ENCODE assay signal across 11 mouse cellular contexts in genomic region chr6:124925941-124926340, GRCm38 (mm10). TPM values are rescaled to one million over a fixed set of nuclear protein-coding genes. Genes with fewer than 3 reads are reported as not detected.
DNase-seq lines count a peak whose midpoint lies in the region; ATAC-seq and TF ChIP-seq lines count a peak whose summit lies in the region.
"Had no signal": no experiment of that assay in that cellular context is flagged by ENCODE, and none has a peak within 500 bp of the region (broad histone marks: within the 10 kb centered on the region; RNA-seq: fewer than 3 reads in every experiment).

No protein-coding gene starts in this region.

- H3K4me2 ChIP-seq in heart, postnatal 0 days (ENCODE audit: low read depth, low read length) = peak overlapping the region; percentile 56
- H3K4me2 ChIP-seq in liver, embryonic 11.5 days = peak overlapping the region; percentile 28; the same call in 1 of the 2 replicates
- H3K4me2 ChIP-seq in stomach, embryonic 16.5 days (ENCODE audit: low read depth, low read length) = peak overlapping the region; percentile 61

- TF ChIP-seq POLR2A in kidney, adult 2 months (IDR thresholded peaks at IDR 0.05; ENCODE audit: low read depth, low read length) = no peak

- H3K4me1 ChIP-seq in kidney, adult 2 months (ENCODE audit: control insufficient read depth, insufficient read depth, low read length) = peaks cover 16% of the 10 kb centered on the region
- H3K4me1 ChIP-seq in heart, postnatal 0 days (ENCODE audit: control insufficient read depth, insufficient read depth) = peaks cover 22% of the 10 kb centered on the region
- peaks cover 19% of the 10 kb centered on the region for H3K4me1 ChIP-seq in liver, embryonic 11.5 days (replicated peaks; ENCODE audit: control insufficient read depth, insufficient read depth, low read length)
- peaks cover 34% of the 10 kb centered on the region for H3K4me1 ChIP-seq in stomach, embryonic 16.5 days (ENCODE audit: control insufficient read depth, insufficient read depth, low read length)

- no peak overlapping the region for H3K4me3 ChIP-seq in kidney, adult 2 months (ENCODE audit: insufficient read depth, low read depth, low read length)
- peak overlapping the region; percentile 27 for H3K4me3 ChIP-seq in heart, postnatal 0 days (ENCODE audit: low read depth, low read length)
- no peak overlapping the region for H3K4me3 ChIP-seq in liver, embryonic 11.5 days (ENCODE audit: low read depth, low read length)
- peak overlapping the region; percentile 37 for H3K4me3 ChIP-seq in stomach, embryonic 16.5 days (replicated peaks; ENCODE audit: low read length)
- H3K4me3 ChIP-seq: megakaryocyte, embryonic 14.5 days had no signal

- peak; percentile 69 for ATAC-seq in heart, postnatal 0 days (ENCODE audit: insufficient read depth, low read depth)
- ATAC-seq in liver, embryonic 11.5 days (replicated peaks; ENCODE audit: low FRiP score) = no peak
- peak; percentile 65 for ATAC-seq in stomach, embryonic 16.5 days (ENCODE audit: insufficient read depth, low FRiP score)

- H3K27me3 ChIP-seq in kidney, adult 2 months (replicated peaks; ENCODE audit: control insufficient read depth, insufficient read depth, low read length) = no peaks in the 10 kb centered on the region
- H3K27me3 ChIP-seq in heart, postnatal 0 days (ENCODE audit: control insufficient read depth, insufficient read depth, low read length) = no peaks in the 10 kb centered on the region
- H3K27me3 ChIP-seq in liver, embryonic 11.5 days (replicated peaks; ENCODE audit: control insufficient read depth, insufficient read depth, low read length) = no peaks in the 10 kb centered on the region
- no peaks in the 10 kb centered on the region for H3K27me3 ChIP-seq in stomach, embryonic 16.5 days (ENCODE audit: control insufficient read depth, insufficient read depth, low read length)

- 0 out of 2 replicates have a peak overlapping the region, but pooled peaks have one; percentile 6 for H3K27ac ChIP-seq in kidney, adult 2 months (ENCODE audit: insufficient read depth, low read depth, low read length)
- peak overlapping the region; percentile 90 for H3K27ac ChIP-seq in heart, postnatal 0 days (ENCODE audit: low read depth)
- peak overlapping the region; percentile 23; the same call in 1 of the 2 replicates for H3K27ac ChIP-seq in liver, embryonic 11.5 days (ENCODE audit: low read depth, low read length)
- peak overlapping the region; percentile 98 for H3K27ac ChIP-seq in stomach, embryonic 16.5 days (ENCODE audit: low read length)

- 34% methylated on average over 5 of the region's 5 CpGs for WGBS in kidney, adult 2 months
- WGBS in heart, postnatal 0 days = 6% methylated on average over 5 of the region's 5 CpGs
- WGBS in liver, embryonic 11.5 days = 42% methylated on average over 5 of the region's 5 CpGs
- 7% methylated on average over 5 of the region's 5 CpGs for WGBS in stomach, embryonic 16.5 days

- no peaks in the 10 kb centered on the region for H3K36me3 ChIP-seq in kidney, adult 2 months (ENCODE audit: control insufficient read depth, insufficient read depth, low read length)
- H3K36me3 ChIP-seq in heart, postnatal 0 days (replicated peaks; ENCODE audit: control insufficient read depth, insufficient read depth, low read length) = no peaks in the 10 kb centered on the region
- H3K36me3 ChIP-seq in liver, embryonic 11.5 days (ENCODE audit: control insufficient read depth, insufficient read depth, low read length) = no peaks in the 10 kb centered on the region
- no peaks in the 10 kb centered on the region for H3K36me3 ChIP-seq in stomach, embryonic 16.5 days (ENCODE audit: control insufficient read depth, insufficient read depth, low read length)

- DNase-seq in kidney, adult 2 months = peak; percentile 60
- DNase-seq in kidney, postnatal 25 days = no peak
- DNase-seq in heart, postnatal 0 days (ENCODE audit: low spot score) = peak; percentile 90
- DNase-seq in liver, embryonic 11.5 days (ENCODE audit: low spot score) = no peak
- DNase-seq in thymus, postnatal 10 days (ENCODE audit: low spot score in 2 of 2) = no peak
- no peak for DNase-seq in cerebellum, postnatal 36 days
- DNase-seq in ovary, postnatal 36 days (ENCODE audit: low spot score) = no peak
- DNase-seq: cerebellum, adult 8-10 months had no signal

- TF ChIP-seq CTCF in kidney, adult 2 months (conservative IDR thresholded peaks at IDR 0.05; ENCODE audit: insufficient read depth, insufficient read length, low read depth, low read length) = no peak
- TF ChIP-seq CTCF in heart, postnatal 0 days (IDR thresholded peaks at IDR 0.05; ENCODE audit: low read depth) = no peak

- no peak for TF ChIP-seq EP300 in heart, postnatal 0 days (IDR thresholded peaks at IDR 0.05; ENCODE audit: low read depth)

- H3K9me3 ChIP-seq in heart, postnatal 0 days (replicated peaks; ENCODE audit: control insufficient read depth, low read length) = no peaks in the 10 kb centered on the region
- no peaks in the 10 kb centered on the region for H3K9me3 ChIP-seq in liver, embryonic 11.5 days (ENCODE audit: control insufficient read depth, low read length)
- no peaks in the 10 kb centered on the region for H3K9me3 ChIP-seq in stomach, embryonic 16.5 days (replicated peaks; ENCODE audit: control insufficient read depth, low read length)
- H3K9me3 ChIP-seq: megakaryocyte, embryonic 14.5 days had no signal

- peak overlapping the region; percentile 10; the same call in 1 of the 2 replicates for H3K9ac ChIP-seq in heart, postnatal 0 days (replicated peaks; ENCODE audit: low read depth, low read length)
- H3K9ac ChIP-seq in liver, embryonic 11.5 days (ENCODE audit: low read depth, low read length) = no peak overlapping the region
- H3K9ac ChIP-seq in stomach, embryonic 16.5 days (ENCODE audit: low read length) = peak overlapping the region; percentile 73

RNA-seq across cellular contexts. Expression of gene Mlf2, which starts 5.2 kb away (rescaled TPM):
- polyA plus RNA-seq in kidney, adult 2 months (2012; rRNA removed) = 402 and 403 TPM in 2 replicates
- total RNA-seq in heart, postnatal 0 days (2014; rRNA removed; ENCODE audit: low replicate concordance) = 333 and 532 TPM in 2 replicates
- polyA plus RNA-seq in heart, postnatal 0 days (2015; fragmentation: Nextera tagmentation; extraction: Ambion mirVana) = 296 and 298 TPM in 2 replicates
- polyA plus RNA-seq in liver, embryonic 11.5 days (2014; fragmentation: Nextera tagmentation; extraction: Ambion mirVana) = 257 and 264 TPM in 2 replicates
- polyA plus RNA-seq in stomach, embryonic 16.5 days (2015; fragmentation: Nextera tagmentation; extraction: Ambion mirVana) = 283 and 299 TPM in 2 replicates

RNA-seq across cellular contexts. Expression of gene Ptms, which starts 6.0 kb away (rescaled TPM):
- polyA plus RNA-seq in kidney, adult 2 months (2012; rRNA removed) = 1,732 and 2,839 TPM in 2 replicates
- 323 and 565 TPM in 2 replicates for total RNA-seq in heart, postnatal 0 days (2014; rRNA removed; ENCODE audit: low replicate concordance)
- polyA plus RNA-seq in heart, postnatal 0 days (2015; fragmentation: Nextera tagmentation; extraction: Ambion mirVana) = 221 and 246 TPM in 2 replicates
- polyA plus RNA-seq in liver, embryonic 11.5 days (2014; fragmentation: Nextera tagmentation; extraction: Ambion mirVana) = 75.1 and 80.6 TPM in 2 replicates
- 177 and 180 TPM in 2 replicates for polyA plus RNA-seq in stomach, embryonic 16.5 days (2015; fragmentation: Nextera tagmentation; extraction: Ambion mirVana)

RNA-seq across cellular contexts. Expression of gene Lag3, which starts 14.4 kb away (rescaled TPM):
- 0.80 and 1.5 TPM in 2 replicates for polyA plus RNA-seq in kidney, adult 2 months (2012; rRNA removed)
- 0.11 and 0.27 TPM in 2 replicates for total RNA-seq in heart, postnatal 0 days (2014; rRNA removed; ENCODE audit: low replicate concordance)
- 0.82 and 0.85 TPM in 2 replicates for polyA plus RNA-seq in heart, postnatal 0 days (2015; fragmentation: Nextera tagmentation; extraction: Ambion mirVana)
- polyA plus RNA-seq in liver, embryonic 11.5 days (2014; fragmentation: Nextera tagmentation; extraction: Ambion mirVana) = 0.35 and 0.64 TPM in 2 replicates
- polyA plus RNA-seq in stomach, embryonic 16.5 days (2015; fragmentation: Nextera tagmentation; extraction: Ambion mirVana) = 1.2 and 1.3 TPM in 2 replicates

RNA-seq across cellular contexts. Expression of gene Cd4, which starts 37.9 kb away (rescaled TPM):
- 0.57 and 4.3 TPM in 2 replicates for polyA plus RNA-seq in kidney, adult 2 months (2012; rRNA removed)
- 4.5 TPM in 1 of 2 replicates, not detected in the other for total RNA-seq in heart, postnatal 0 days (2014; rRNA removed; ENCODE audit: low replicate concordance)
- 0.04 and 0.10 TPM in 2 replicates for polyA plus RNA-seq in heart, postnatal 0 days (2015; fragmentation: Nextera tagmentation; extraction: Ambion mirVana)
- polyA plus RNA-seq in liver, embryonic 11.5 days (2014; fragmentation: Nextera tagmentation; extraction: Ambion mirVana) = not detected in 2 replicates
- 0.46 TPM in 2 replicates for polyA plus RNA-seq in stomach, embryonic 16.5 days (2015; fragmentation: Nextera tagmentation; extraction: Ambion mirVana)
- total RNA-seq: MEL had no signal

RNA-seq across cellular contexts. Expression of gene Cops7a, which starts 39.4 kb away (rescaled TPM):
- polyA plus RNA-seq in kidney, adult 2 months (2012; rRNA removed) = 268 and 276 TPM in 2 replicates
- 203 and 241 TPM in 2 replicates for total RNA-seq in heart, postnatal 0 days (2014; rRNA removed; ENCODE audit: low replicate concordance)
- 130 and 134 TPM in 2 replicates for polyA plus RNA-seq in heart, postnatal 0 days (2015; fragmentation: Nextera tagmentation; extraction: Ambion mirVana)
- 147 and 159 TPM in 2 replicates for polyA plus RNA-seq in liver, embryonic 11.5 days (2014; fragmentation: Nextera tagmentation; extraction: Ambion mirVana)
- polyA plus RNA-seq in stomach, embryonic 16.5 days (2015; fragmentation: Nextera tagmentation; extraction: Ambion mirVana) = 140 and 156 TPM in 2 replicates

Comparison
In these comparisons a context has a peak if more than half of its experiments do, and no peak if none do; other contexts are left out.
1. DNase-seq: peak in kidney, adult 2 months (single experiment) and heart, postnatal 0 days (single experiment); none in kidney, postnatal 25 days (0 of 2), liver, embryonic 11.5 days (single experiment), thymus, postnatal 10 days (0 of 2), cerebellum, postnatal 36 days (0 of 2) and ovary, postnatal 36 days (single experiment).
2. H3K27ac ChIP-seq: peak in every context shown above with its lines; median percentile 98 in stomach, embryonic 16.5 days; 90 in heart, postnatal 0 days; 23 in liver, embryonic 11.5 days; 6 in kidney, adult 2 months.
3. H3K4me3 ChIP-seq: peak in heart, postnatal 0 days (single experiment) and stomach, embryonic 16.5 days (single experiment); none in kidney, adult 2 months (single experiment) and liver, embryonic 11.5 days (single experiment).
4. Peak in every context shown above with its lines, with median percentiles within 50 percentile points of each other: H3K4me2 ChIP-seq.